8 mouse cellular contexts compared by ENCODE assay signal in the genomic region with DNA sequence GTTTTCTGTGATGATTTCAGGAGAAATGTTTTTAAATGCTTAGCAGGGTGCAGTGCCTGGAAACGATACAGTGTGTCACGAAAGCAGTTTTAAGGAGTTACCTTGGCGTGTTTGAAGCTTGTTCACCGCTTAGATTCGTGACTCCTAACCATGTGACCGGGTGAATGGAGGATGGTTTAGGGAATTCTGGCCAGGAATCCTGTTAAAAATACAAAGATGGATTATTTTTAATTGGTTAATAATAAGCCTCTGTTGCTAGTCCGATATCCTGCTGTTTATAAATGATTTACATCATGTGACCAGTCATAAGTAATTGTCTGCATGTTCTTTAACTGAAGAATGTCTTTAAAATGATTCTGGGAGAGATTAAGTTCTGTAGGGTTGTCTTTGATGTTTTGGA. TPM values are rescaled to one million over a fixed set of nuclear protein-coding genes. Genes with fewer than 3 reads are reported as not detected.
DNase-seq lines count a peak whose midpoint lies in the region; ATAC-seq and TF ChIP-seq lines count a peak whose summit lies in the region.

No protein-coding gene starts in this region.

- TF ChIP-seq CTCF in bone marrow, adult 2 months (IDR thresholded peaks at IDR 0.05; ENCODE audit: control insufficient read depth, insufficient read depth, low read length), result no peak

- peak overlapping the region; percentile 99 for H3K27ac ChIP-seq in heart, embryonic 16.5 days (ENCODE audit: low read length)
- H3K27ac ChIP-seq in bone marrow, adult 2 months (ENCODE audit: control insufficient read depth, insufficient read depth, low read depth, low read length, poor library complexity), result no peak overlapping the region
- H3K27ac ChIP-seq in hindbrain, embryonic 15.5 days (replicated peaks), result peak overlapping the region; percentile 99
- H3K27ac ChIP-seq in midbrain, embryonic 14.5 days (replicated peaks; ENCODE audit: low read depth, low read length), result no peak overlapping the region

- no peak for TF ChIP-seq POLR2A in bone marrow, adult 2 months (IDR thresholded peaks at IDR 0.05; ENCODE audit: borderline replicate concordance, control insufficient read depth, low read depth, low read length)

- DNase-seq in heart, postnatal 14 days, result no peak
- peak; percentile 17 for DNase-seq in midbrain, embryonic 14.5 days
- DNase-seq in layer of hippocampus, adult 18-20 months (ENCODE audit: low spot score in 2 of 2), result no peak
- no peak for DNase-seq in frontal cortex, postnatal 10 days (ENCODE audit: low spot score in 2 of 2)

- H3K4me1 ChIP-seq in heart, embryonic 16.5 days (ENCODE audit: control insufficient read depth, insufficient read depth, low read length), result peaks cover 27% of the 10 kb centered on the region
- peaks cover 1% of the 10 kb centered on the region; the same call in 1 of the 2 replicates for H3K4me1 ChIP-seq in bone marrow, adult 2 months (ENCODE audit: control insufficient read depth, insufficient read depth, low read length)
- H3K4me1 ChIP-seq in hindbrain, embryonic 15.5 days (replicated peaks), result peaks cover 27% of the 10 kb centered on the region
- H3K4me1 ChIP-seq in midbrain, embryonic 14.5 days (ENCODE audit: control insufficient read depth, insufficient read depth, low read length), result peaks cover 28% of the 10 kb centered on the region

- WGBS in heart, embryonic 16.5 days, result under 1% methylated on average over 7 of the region's 7 CpGs
- under 1% methylated on average over 7 of the region's 7 CpGs for WGBS in bone marrow, adult 2 months
- under 1% methylated on average over 7 of the region's 7 CpGs for WGBS in hindbrain, embryonic 15.5 days
- under 1% methylated on average over 7 of the region's 7 CpGs for WGBS in midbrain, embryonic 14.5 days

- no peaks in the 10 kb centered on the region for H3K27me3 ChIP-seq in heart, embryonic 16.5 days (ENCODE audit: control insufficient read depth, insufficient read depth, low read length)
- no peaks in the 10 kb centered on the region for H3K27me3 ChIP-seq in hindbrain, embryonic 15.5 days
- no peaks in the 10 kb centered on the region for H3K27me3 ChIP-seq in midbrain, embryonic 14.5 days (ENCODE audit: control insufficient read depth, insufficient read depth, low read length)

- ATAC-seq in heart, embryonic 16.5 days (replicated peaks; ENCODE audit: extremely low read depth, insufficient read depth, low FRiP score), result no peak
- no peak for ATAC-seq in hindbrain, embryonic 15.5 days (ENCODE audit: low FRiP score, low read depth)
- no peak for ATAC-seq in midbrain, embryonic 14.5 days (ENCODE audit: low FRiP score, low TSS enrichment)
- no peak for ATAC-seq in cerebellum, adult (ENCODE audit: insufficient number of reproducible peaks, low FRiP score, low TSS enrichment)

- peaks cover 7% of the 10 kb centered on the region; the same call in 1 of the 2 replicates for H3K9me3 ChIP-seq in heart, embryonic 16.5 days (replicated peaks; ENCODE audit: control insufficient read depth, low read length)
- H3K9me3 ChIP-seq in hindbrain, embryonic 15.5 days, result no peaks in the 10 kb centered on the region
- H3K9me3 ChIP-seq in midbrain, embryonic 14.5 days (ENCODE audit: control insufficient read depth, low read length), result no peaks in the 10 kb centered on the region

- intact Hi-C loops in heart, postnatal 14 days (cut with DNase I), result no loop called here

- peak overlapping the region; percentile 72 for H3K4me2 ChIP-seq in heart, embryonic 16.5 days (ENCODE audit: low read depth, low read length)
- peak overlapping the region; percentile 89 for H3K4me2 ChIP-seq in hindbrain, embryonic 15.5 days
- peak overlapping the region; percentile 90 for H3K4me2 ChIP-seq in midbrain, embryonic 14.5 days (ENCODE audit: low read length)

- H3K36me3 ChIP-seq in heart, embryonic 16.5 days (ENCODE audit: control insufficient read depth, insufficient read depth), result no peaks in the 10 kb centered on the region
- H3K36me3 ChIP-seq in hindbrain, embryonic 15.5 days, result no peaks in the 10 kb centered on the region
- no peaks in the 10 kb centered on the region for H3K36me3 ChIP-seq in midbrain, embryonic 14.5 days (ENCODE audit: control insufficient read depth, insufficient read depth, low read length)

- H3K4me3 ChIP-seq in heart, embryonic 16.5 days (ENCODE audit: low read length), result peak overlapping the region; percentile 97
- peak overlapping the region; percentile 61 for H3K4me3 ChIP-seq in bone marrow, adult 2 months (replicated peaks; ENCODE audit: control insufficient read depth, low read depth, low read length)
- H3K4me3 ChIP-seq in hindbrain, embryonic 15.5 days, result peak overlapping the region; percentile 93
- peak overlapping the region; percentile 86 for H3K4me3 ChIP-seq in midbrain, embryonic 14.5 days (replicated peaks; ENCODE audit: low read depth, low read length)

- H3K9ac ChIP-seq in heart, embryonic 16.5 days (ENCODE audit: low read length), result peak overlapping the region; percentile 100
- H3K9ac ChIP-seq in hindbrain, embryonic 15.5 days, result peak overlapping the region; percentile 100
- peak overlapping the region; percentile 98 for H3K9ac ChIP-seq in midbrain, embryonic 14.5 days (replicated peaks; ENCODE audit: low read length)

RNA-seq across cellular contexts. Expression of a gene that starts 1.4 kb away (rescaled TPM):
- polyA plus RNA-seq in heart, embryonic 16.5 days (2015; fragmentation: Nextera tagmentation; extraction: Ambion mirVana), result 26.2 and 27.9 TPM in 2 replicates
- total RNA-seq in heart, postnatal 14 days (2021), result 100 to 1,000 TPM; 122 to 133 TPM
- polyA plus RNA-seq in bone marrow, adult 2 months (2011; ENCODE audit: insufficient read depth, insufficient read length, low replicate concordance, missing spikeins), result 26.8 and 34.7 TPM in 2 replicates
- 46.8 and 46.9 TPM in 2 replicates for polyA plus RNA-seq in hindbrain, embryonic 15.5 days (2015; fragmentation: Nextera tagmentation; extraction: Ambion mirVana)
- polyA plus RNA-seq in midbrain, embryonic 14.5 days (2014; fragmentation: Nextera tagmentation; extraction: Ambion mirVana), result 69.9 and 83.5 TPM in 2 replicates
- total RNA-seq in layer of hippocampus, adult 18-20 months (2021), result 100 to 1,000 TPM; 195 to 211 TPM

Comparison
In these comparisons a context has a peak if more than half of its experiments do, and no peak if none do; other contexts are left out.
1. H3K27ac ChIP-seq: peak in heart, embryonic 16.5 days (single experiment) and hindbrain, embryonic 15.5 days (single experiment); none in bone marrow, adult 2 months (single experiment) and midbrain, embryonic 14.5 days (single experiment).
2. Peak in every context shown above with its lines, with median percentiles within 50 percentile points of each other: H3K4me2 ChIP-seq, H3K4me3 ChIP-seq and H3K9ac ChIP-seq.